Mouse (Mus musculus) lung, postnatal 0 days (tissue): ENCODE data around the gene Rhoa.

Experiments
- CTCF ChIP-seq: IDR thresholded peaks from 2 replicates; pipeline ENCODE4 v1.5.1; 2016; ENCODE audit warnings: antibody characterized with exemption, mild to moderate bottlenecking
- EP300 ChIP-seq: IDR thresholded peaks from 2 replicates; pipeline ENCODE4 v1.6.1; 2016; ENCODE audit warnings: antibody characterized with exemption, mild to moderate bottlenecking, control low read depth

- TF ChIP-seq CTCF (no peak), EP300 (no peak)
These were observed 72.8 kb downstream of the Rhoa start for GRCm38 (mm10) chr9:108378736-108379135.
